Mouse (Mus musculus) intestine, embryonic 16.5 days (tissue): ENCODE results near the gene Gm20388. TPM values are rescaled to one million over a fixed set of nuclear protein-coding genes. Genes with fewer than 3 reads are reported as not detected.

Source experiments
- ATAC-seq: fragments of 200-750 bp; cut with Nextera tagmentation; 2 replicates; pipeline ENCODE4 v1.8.0; 2017; ENCODE audit warnings: moderate TSS enrichment, moderate library complexity
- H3K27ac ChIP-seq: fragments of 300-500 bp; sonication (generic); 2 replicates; pipeline ENCODE4 v1.5.1; 2014; ENCODE audit warnings: mild to moderate bottlenecking, low read length
- H3K27me3 ChIP-seq: fragments of 300-500 bp; sonication (generic); replicated peaks from 2 replicates; pipeline ENCODE4 v1.6.1; 2014; ENCODE audit warnings: low read length, control low read depth, mixed read lengths; ENCODE audit not compliant: control insufficient read depth, insufficient read depth
- H3K36me3 ChIP-seq: fragments of 300-500 bp; sonication (generic); 2 replicates; pipeline ENCODE4 v1.6.1; 2014; ENCODE audit warnings: low read length, control low read depth; ENCODE audit not compliant: control insufficient read depth, insufficient read depth
- H3K4me1 ChIP-seq: fragments of 300-500 bp; sonication (generic); 2 replicates; pipeline ENCODE4 v1.6.1; 2014; ENCODE audit warnings: low read length, control low read depth, mixed read lengths; ENCODE audit not compliant: control insufficient read depth, insufficient read depth
- H3K4me2 ChIP-seq: fragments of 300-500 bp; sonication (generic); 2 replicates; pipeline ENCODE4 v1.6.1; 2014; ENCODE audit warnings: low read depth, low read length, control low read depth
- H3K4me3 ChIP-seq: fragments of 300-500 bp; sonication (generic); 2 replicates; pipeline ENCODE4 v1.5.1; 2014; ENCODE audit warnings: mild to moderate bottlenecking, low read length
- H3K9ac ChIP-seq: fragments of 300-500 bp; sonication (generic); 2 replicates; pipeline ENCODE4 v1.6.1; 2014; ENCODE audit warnings: low read depth, low read length
- H3K9me3 ChIP-seq: fragments of 300-500 bp; sonication (generic); 2 replicates; pipeline ENCODE4 v1.6.1; 2016; ENCODE audit warnings: low read length, control low read depth; ENCODE audit not compliant: control insufficient read depth
- WGBS: fragments of 180-500 bp; shearing (Covaris S2); extraction: QIAGEN DNeasy Blood & Tissue Kit; methylation state at CpG from one replicate; pipeline ENCODE4 v1.1.7; 2014; 5-methylcytosine and 5-hydroxymethylcytosine counted together
- polyA plus RNA-seq: library from polyadenylated mRNA; unstranded; fragments of >200 nt; fragmentation: Nextera tagmentation; extraction: Ambion mirVana; gene quantifications from 2 replicates; pipeline ENCODE4 v1.2.1, GENCODE M21; 2015

Gene Gm20388
- polyA plus RNA-seq, 1 experiment from 2014 or later, result 5.8 TPM

GRCm38 (mm10) chr8:123415967-123416943, 3505.6 kb downstream of the Gm20388 start:
- 0 out of 2 replicates have a peak, but pooled peaks have one; percentile 27 for ATAC-seq
- no peak overlapping the region for H3K4me3 ChIP-seq
- peaks cover 30% of the 10 kb centered on the region for H3K27me3 ChIP-seq
- H3K4me2 ChIP-seq, result no peak overlapping the region
- H3K4me1 ChIP-seq, result peaks cover 11% of the 10 kb centered on the region
- no peak overlapping the region for H3K9ac ChIP-seq
- no peak overlapping the region for H3K27ac ChIP-seq
- WGBS, result 82% methylated on average over 8 of the region's 8 CpGs
- H3K9me3 ChIP-seq, result no peaks in the 10 kb centered on the region
- no peaks in the 10 kb centered on the region for H3K36me3 ChIP-seq

DNA sequence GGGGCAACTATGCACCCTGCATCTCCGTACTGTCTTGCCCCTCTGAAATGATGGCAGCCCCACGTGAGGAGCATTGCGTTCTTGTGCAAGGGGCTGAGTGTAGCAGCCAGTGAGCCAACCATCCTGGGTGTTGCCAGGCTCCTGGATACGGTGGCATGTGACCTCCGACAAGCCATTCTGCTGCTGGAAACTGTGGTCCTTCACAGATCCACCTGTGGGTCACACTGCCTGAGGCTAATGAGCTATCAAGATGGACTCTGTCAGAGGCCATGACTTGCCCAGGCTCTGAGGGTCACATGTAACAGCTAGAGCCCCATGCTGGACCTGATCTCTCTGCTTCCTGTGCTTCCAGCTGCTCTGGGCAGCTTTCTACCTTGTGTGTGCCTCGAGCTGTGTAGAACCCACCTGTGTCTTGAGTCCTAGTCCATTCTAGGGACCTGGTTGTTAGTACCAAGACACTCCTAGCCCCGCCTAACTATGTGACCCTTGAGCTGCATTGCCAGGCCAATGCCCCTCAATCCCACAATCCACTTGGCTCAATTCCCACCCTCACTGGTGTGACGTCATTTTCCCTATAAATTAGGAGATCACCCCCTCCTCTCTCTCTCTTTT, 3506.4 kb downstream of the Gm20388 start:
- peaks cover 22% of the 10 kb centered on the region for H3K27me3 ChIP-seq
- H3K27ac ChIP-seq, result no peak overlapping the region
- H3K9ac ChIP-seq, result no peak overlapping the region
- 0 out of 2 replicates have a peak, but pooled peaks cover 4% of the 10 kb centered on the region for H3K4me1 ChIP-seq
- 72% methylated on average over 8 of the region's 8 CpGs for WGBS
- H3K4me3 ChIP-seq, result no peak overlapping the region
- no peaks in the 10 kb centered on the region for H3K9me3 ChIP-seq
- H3K4me2 ChIP-seq, result no peak overlapping the region
- no peaks in the 10 kb centered on the region for H3K36me3 ChIP-seq
- no peak for ATAC-seq

- ATAC-seq, result no peak
- Histone ChIP-seq H3K27me3 (no peaks in the 10 kb centered on the region), H3K4me2 (no peak overlapping the region), H3K9ac (no peak overlapping the region), H3K36me3 (no peaks in the 10 kb centered on the region), H3K27ac (no peak overlapping the region), H3K4me1 (0 out of 2 replicates have a peak, but pooled peaks cover 7% of the 10 kb centered on the region), H3K9me3 (no peaks in the 10 kb centered on the region), H3K4me3 (no peak overlapping the region)
- 89% methylated on average over 4 of the region's 4 CpGs for WGBS
Observed at GRCm38 (mm10) chr8:123419711-123420110, 3509.1 kb downstream of the Gm20388 start.

DNA sequence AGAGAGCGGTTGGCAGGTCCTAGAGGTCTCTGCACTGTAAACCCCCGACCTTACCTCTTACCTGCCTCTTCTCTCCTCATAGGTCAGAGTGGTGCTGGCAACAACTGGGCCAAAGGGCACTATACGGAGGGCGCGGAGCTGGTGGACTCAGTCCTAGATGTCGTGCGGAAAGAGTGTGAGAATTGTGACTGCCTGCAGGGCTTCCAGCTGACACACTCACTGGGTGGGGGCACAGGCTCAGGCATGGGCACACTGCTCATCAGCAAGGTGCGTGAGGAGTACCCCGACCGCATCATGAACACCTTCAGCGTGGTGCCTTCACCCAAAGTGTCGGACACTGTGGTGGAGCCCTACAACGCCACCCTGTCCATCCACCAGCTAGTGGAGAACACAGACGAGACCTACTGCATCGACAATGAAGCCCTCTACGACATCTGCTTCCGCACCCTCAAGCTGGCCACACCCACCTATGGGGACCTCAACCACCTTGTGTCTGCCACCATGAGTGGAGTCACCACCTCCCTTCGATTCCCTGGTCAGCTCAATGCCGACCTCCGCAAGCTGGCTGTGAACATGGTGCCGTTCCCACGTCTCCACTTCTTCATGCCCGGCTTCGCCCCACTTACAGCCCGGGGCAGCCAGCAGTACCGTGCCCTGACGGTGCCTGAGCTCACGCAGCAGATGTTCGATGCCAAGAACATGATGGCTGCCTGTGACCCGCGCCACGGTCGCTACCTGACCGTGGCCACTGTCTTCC, 3510.1 kb downstream of the Gm20388 start:
- H3K27ac ChIP-seq, result no peak overlapping the region
- H3K4me1 ChIP-seq, result 0 out of 2 replicates have a peak, but pooled peaks cover 7% of the 10 kb centered on the region
- no peak overlapping the region for H3K9ac ChIP-seq
- 0 out of 2 replicates have a peak, but pooled peaks cover 3% of the 10 kb centered on the region for H3K9me3 ChIP-seq
- WGBS, result 94% methylated on average over 34 of the region's 34 CpGs
- no peak for ATAC-seq
- no peak overlapping the region for H3K4me2 ChIP-seq
- no peak overlapping the region for H3K4me3 ChIP-seq
- H3K36me3 ChIP-seq, result no peaks in the 10 kb centered on the region
- H3K27me3 ChIP-seq, result no peaks in the 10 kb centered on the region

DNA sequence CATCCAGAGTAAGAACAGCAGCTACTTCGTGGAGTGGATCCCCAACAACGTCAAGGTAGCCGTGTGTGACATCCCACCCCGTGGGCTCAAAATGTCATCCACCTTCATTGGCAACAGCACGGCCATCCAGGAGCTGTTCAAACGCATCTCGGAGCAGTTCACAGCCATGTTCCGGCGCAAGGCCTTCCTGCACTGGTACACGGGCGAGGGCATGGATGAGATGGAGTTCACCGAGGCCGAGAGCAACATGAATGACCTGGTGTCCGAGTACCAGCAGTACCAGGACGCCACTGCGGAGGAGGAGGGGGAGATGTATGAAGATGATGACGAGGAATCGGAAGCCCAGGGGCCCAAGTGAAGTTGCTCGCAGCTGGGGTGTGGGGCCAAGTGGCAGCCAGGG, 3510.7 kb downstream of the Gm20388 start:
- WGBS, result 88% methylated on average over 19 of the region's 19 CpGs
- Histone ChIP-seq H3K36me3 (no peaks in the 10 kb centered on the region), H3K9me3 (0 out of 2 replicates have a peak, but pooled peaks cover 3% of the 10 kb centered on the region), H3K4me2 (no peak overlapping the region), H3K4me3 (no peak overlapping the region), H3K9ac (no peak overlapping the region), H3K27ac (no peak overlapping the region), H3K4me1 (0 out of 2 replicates have a peak, but pooled peaks cover 7% of the 10 kb centered on the region), H3K27me3 (no peaks in the 10 kb centered on the region)
- no peak for ATAC-seq

DNA sequence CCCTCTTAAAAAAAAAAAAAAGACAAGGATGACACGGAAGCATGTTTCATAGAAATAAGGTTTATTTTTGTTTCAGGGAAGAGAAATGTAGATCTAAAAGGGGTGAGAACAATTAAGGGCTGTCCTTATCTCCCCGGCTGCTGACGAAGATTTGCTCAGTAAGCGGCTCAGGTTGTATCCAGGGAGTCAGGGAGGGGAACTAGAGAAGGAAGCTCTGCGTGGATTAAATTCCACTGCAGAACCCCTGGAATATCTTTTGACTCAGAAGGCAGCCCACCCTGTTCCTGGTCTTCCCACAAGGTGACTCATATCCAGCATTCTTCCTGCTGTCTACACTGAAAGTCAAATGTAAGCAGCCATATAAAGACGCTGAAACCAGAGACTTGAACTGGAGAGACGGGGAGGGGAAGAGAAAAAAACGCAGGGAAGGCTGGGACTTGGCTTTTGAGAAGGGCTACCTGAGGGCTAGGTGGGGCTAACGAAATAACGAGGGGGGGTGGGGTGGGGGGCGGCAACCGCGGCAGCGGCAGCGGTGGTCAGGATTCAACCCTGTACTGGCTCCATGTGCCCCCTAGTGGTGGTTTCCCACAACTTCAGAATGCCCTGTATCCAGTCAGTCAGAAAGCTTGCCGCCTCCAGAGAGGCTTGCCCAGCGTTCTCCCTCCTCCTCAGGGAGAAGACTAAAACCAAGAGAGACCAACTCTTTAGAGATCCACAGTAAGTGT, 3511.6 kb downstream of the Gm20388 start:
- H3K27ac ChIP-seq, result no peak overlapping the region
- peak; percentile 68 for ATAC-seq
- H3K4me1 ChIP-seq, result 0 out of 2 replicates have a peak, but pooled peaks cover 3% of the 10 kb centered on the region
- peaks cover 10% of the 10 kb centered on the region for H3K9me3 ChIP-seq
- H3K27me3 ChIP-seq, result no peaks in the 10 kb centered on the region
- H3K4me3 ChIP-seq, result peak overlapping the region; percentile 38
- WGBS, result 10% methylated on average over 17 of the region's 17 CpGs
- H3K36me3 ChIP-seq, result no peaks in the 10 kb centered on the region
- peak overlapping the region; percentile 57 for H3K4me2 ChIP-seq
- H3K9ac ChIP-seq, result peak overlapping the region; percentile 32; the same call in 1 of the 2 replicates

DNA sequence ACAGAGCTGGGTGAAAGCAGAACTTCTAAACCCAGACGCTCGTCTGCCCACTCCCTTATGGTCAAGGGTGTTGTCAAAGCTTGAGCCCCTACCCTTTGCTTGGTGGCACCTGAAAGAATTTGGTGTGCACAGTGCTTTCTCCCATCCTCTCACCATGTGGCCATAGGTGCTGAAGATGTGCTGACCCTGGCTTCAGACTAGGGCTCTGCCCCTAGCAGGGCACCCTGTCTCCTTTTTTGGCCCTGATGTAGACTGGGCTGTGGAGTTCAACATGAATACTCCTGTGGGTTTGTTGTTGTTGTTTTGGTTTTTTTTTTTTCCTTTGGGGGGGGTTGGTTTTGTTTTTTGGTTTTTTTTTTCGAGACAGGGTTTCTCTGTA, 3512.1 kb downstream of the Gm20388 start:
- Histone ChIP-seq H3K4me3 (no peak overlapping the region), H3K27me3 (no peaks in the 10 kb centered on the region), H3K36me3 (no peaks in the 10 kb centered on the region), H3K9ac (no peak overlapping the region), H3K4me2 (peak overlapping the region; percentile 57; the same call in 1 of the 2 replicates), H3K4me1 (0 out of 2 replicates have a peak, but pooled peaks cover 3% of the 10 kb centered on the region), H3K27ac (no peak overlapping the region), H3K9me3 (peaks cover 16% of the 10 kb centered on the region)
- 14% methylated on average over 3 of the region's 3 CpGs for WGBS
- no peak for ATAC-seq

GRCm38 (mm10) chr8:123423441-123423840, 3512.8 kb downstream of the Gm20388 start, which contains the start of gene Def8:
Def8 (plus strand) TSS chr8:123423527.
- WGBS, result 78% methylated on average over 7 of the region's 7 CpGs
- no peak for ATAC-seq
- H3K4me3 ChIP-seq, result peak within 1 kb of the TSS; percentile 38

More at GRCm38 (mm10) chr8:123423441-123423840, 3512.8 kb downstream of the Gm20388 start, which contains the start of gene Def8:
- H3K36me3 ChIP-seq, result no peaks in the 10 kb centered on the region
- H3K4me2 ChIP-seq, result peak within 1 kb of the TSS; percentile 57
- H3K4me1 ChIP-seq, result 0 out of 2 replicates have a peak, but pooled peaks cover 3% of the 10 kb centered on the region
- H3K27me3 ChIP-seq, result no peaks in the 10 kb centered on the region
- H3K9ac ChIP-seq, result peak within 1 kb of the TSS; percentile 32; the same call in 1 of the 2 replicates
- H3K9me3 ChIP-seq, result peaks cover 23% of the 10 kb centered on the region
- no peak within 1 kb of the TSS for H3K27ac ChIP-seq
